Mouse (Mus musculus) kidney, adult 9 months (tissue): ENCODE data around the gene Gm45713.
"Not testable (repeated sequence)": the region's sequence is repeated elsewhere in the genome, so short reads cannot be mapped to it uniquely, and the experiment has no call there.

Experiments
- DNase-seq: peaks from one replicate; pipeline ENCODE4 v3.0.0; 2022

Gm45713 gene

GRCm38 (mm10) chr7:45135993-45136567, at the start of gene Gm45713, which contains the start of gene Flt3l:
TSS of gene Gm45713 (minus strand) at chr7:45136231.
TSS of gene Flt3l (minus strand) at chr7:45136432.
- DNase-seq, result peak; percentile 95

- no peak for DNase-seq
Observed at GRCm38 (mm10) chr7:45183672-45184071, 47.6 kb upstream of the Gm45713 start.

GRCm38 (mm10) chr7:45182606-45183005, 46.6 kb upstream of the Gm45713 start:
- DNase-seq, result peak; percentile 34

GRCm38 (mm10) chr7:45182199-45182601, 46.2 kb upstream of the Gm45713 start:
- DNase-seq, result peak; percentile 91

- DNase-seq, result no peak
Observed at GRCm38 (mm10) chr7:45181540-45181939, 45.5 kb upstream of the Gm45713 start.

- DNase-seq, result no peak
Observed at GRCm38 (mm10) chr7:45180896-45181477, 45.0 kb upstream of the Gm45713 start, which contains the start of gene Pth2. TSS of gene Pth2 (plus strand) at chr7:45180995.

- DNase-seq, result no peak
Observed at GRCm38 (mm10) chr7:45179469-45179868, 43.4 kb upstream of the Gm45713 start, which contains the start of gene Gfy. TSS of gene Gfy (minus strand) at chr7:45179569.

- DNase-seq, result no peak
Observed at GRCm38 (mm10) chr7:45178550-45178949, 42.5 kb upstream of the Gm45713 start.

- no peak for DNase-seq
Observed at GRCm38 (mm10) chr7:45176356-45176755, 40.3 kb upstream of the Gm45713 start.

GRCm38 (mm10) chr7:45175929-45176328, 39.9 kb upstream of the Gm45713 start:
- no peak for DNase-seq

GRCm38 (mm10) chr7:45175398-45175797, 39.4 kb upstream of the Gm45713 start:
- DNase-seq, result no peak

GRCm38 (mm10) chr7:45174567-45175280, 38.7 kb upstream of the Gm45713 start:
- no peak for DNase-seq

- not testable (repeated sequence) for DNase-seq
Observed at GRCm38 (mm10) chr7:45173772-45174171, 37.7 kb upstream of the Gm45713 start.

GRCm38 (mm10) chr7:45172974-45173373, 36.9 kb upstream of the Gm45713 start:
- DNase-seq, result peak; percentile 22

- DNase-seq, result no peak
Observed at GRCm38 (mm10) chr7:45169495-45169894, 33.5 kb upstream of the Gm45713 start.

- DNase-seq, result no peak
Observed at GRCm38 (mm10) chr7:45168656-45169055, 32.6 kb upstream of the Gm45713 start.

- no peak for DNase-seq
Observed at GRCm38 (mm10) chr7:45167761-45168445, 31.9 kb upstream of the Gm45713 start.

GRCm38 (mm10) chr7:45166950-45167401, 30.9 kb upstream of the Gm45713 start:
- DNase-seq, result no peak

- DNase-seq, result no peak
Observed at GRCm38 (mm10) chr7:45165701-45166100, 29.7 kb upstream of the Gm45713 start.

GRCm38 (mm10) chr7:45164833-45165232, 28.8 kb upstream of the Gm45713 start:
- no peak for DNase-seq

- peak; percentile 31 for DNase-seq
Observed at GRCm38 (mm10) chr7:45163735-45164490, 27.9 kb upstream of the Gm45713 start, which contains the start of gene Slc17a7. TSS of gene Slc17a7 (plus strand) at chr7:45163949.

GRCm38 (mm10) chr7:45162996-45163615, 27.1 kb upstream of the Gm45713 start:
- DNase-seq, result no peak
